Comparison of ENCODE assay signal across 8 mouse cellular contexts in the genomic region with DNA sequence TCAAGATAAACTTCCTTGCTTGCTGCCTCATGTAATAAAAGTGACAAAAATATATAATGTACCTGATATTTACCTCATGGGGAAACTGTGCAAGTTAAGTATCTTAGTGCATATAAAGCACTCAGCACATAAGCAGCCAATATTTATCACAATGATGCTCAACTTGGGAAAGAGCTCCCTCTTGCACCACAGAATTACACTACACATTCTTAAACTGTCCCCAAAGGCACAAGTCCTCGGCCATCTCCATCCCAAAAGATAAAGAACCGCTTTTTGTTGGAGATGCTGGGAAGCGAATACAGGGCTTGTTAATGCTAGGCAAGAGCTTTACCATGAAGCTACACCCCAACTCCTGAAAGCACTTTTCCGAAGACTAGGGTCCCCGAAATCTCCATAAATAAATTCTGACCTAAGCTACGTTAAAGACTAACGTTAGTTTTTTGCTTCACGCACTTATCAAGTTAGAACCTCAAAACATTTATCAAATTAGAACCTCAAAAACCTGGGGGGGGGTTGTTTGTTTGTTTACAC. TPM values are rescaled to one million over a fixed set of nuclear protein-coding genes. Genes with fewer than 3 reads are reported as not detected.
DNase-seq lines count a peak whose midpoint lies in the region; ATAC-seq and TF ChIP-seq lines count a peak whose summit lies in the region.

No protein-coding gene starts in this region.

- no peak for TF ChIP-seq EP300 in stomach, postnatal 0 days (optimal IDR thresholded peaks at IDR 0.05)

- WGBS in heart, embryonic 13.5 days: 1% methylated on average over 8 of the region's 8 CpGs
- under 1% methylated on average over 8 of the region's 8 CpGs for WGBS in liver, embryonic 15.5 days (ENCODE audit: insufficient replicate concordance)
- 2% methylated on average over 8 of the region's 8 CpGs for WGBS in stomach, postnatal 0 days

- peak overlapping the region; percentile 99 for H3K9ac ChIP-seq in heart, embryonic 13.5 days
- H3K9ac ChIP-seq in liver, embryonic 15.5 days: peak overlapping the region; percentile 67
- peak overlapping the region; percentile 99 for H3K9ac ChIP-seq in stomach, postnatal 0 days (ENCODE audit: low read length)

- peak overlapping the region; percentile 98 for H3K27ac ChIP-seq in heart, embryonic 13.5 days (replicated peaks)
- peak overlapping the region; percentile 95 for H3K27ac ChIP-seq in liver, embryonic 15.5 days (replicated peaks)
- peak overlapping the region; percentile 98 for H3K27ac ChIP-seq in stomach, postnatal 0 days (replicated peaks)

- no peaks in the 10 kb centered on the region for H3K27me3 ChIP-seq in megakaryocyte, embryonic 14.5 days (replicated peaks)
- no peaks in the 10 kb centered on the region for H3K27me3 ChIP-seq in heart, embryonic 13.5 days (replicated peaks)
- no peaks in the 10 kb centered on the region for H3K27me3 ChIP-seq in liver, embryonic 15.5 days
- no peaks in the 10 kb centered on the region for H3K27me3 ChIP-seq in stomach, postnatal 0 days (ENCODE audit: control insufficient read depth, insufficient read depth, low read length)

- DNase-seq in brain, embryonic 14.5 days (ENCODE audit: low read depth): peak; percentile 62
- no peak for DNase-seq in stomach, postnatal 0 days (ENCODE audit: low spot score)
- no peak for DNase-seq in adrenal gland, postnatal 10 days

- peaks cover 49% of the 10 kb centered on the region for H3K4me1 ChIP-seq in megakaryocyte, embryonic 14.5 days
- H3K4me1 ChIP-seq in heart, embryonic 13.5 days: peaks cover 51% of the 10 kb centered on the region
- H3K4me1 ChIP-seq in liver, embryonic 15.5 days (replicated peaks): peaks cover 39% of the 10 kb centered on the region
- H3K4me1 ChIP-seq in stomach, postnatal 0 days (replicated peaks; ENCODE audit: control insufficient read depth, insufficient read depth): peaks cover 9% of the 10 kb centered on the region; the same call in 1 of the 2 replicates

- no peak for TF ChIP-seq POLR2A in brain, embryonic 14.5 days (IDR thresholded peaks at IDR 0.05; ENCODE audit: borderline replicate concordance, extremely low read depth, insufficient read depth, insufficient read length, poor library complexity, severe bottlenecking)

- H3K9me3 ChIP-seq in megakaryocyte, embryonic 14.5 days: no peaks in the 10 kb centered on the region
- no peaks in the 10 kb centered on the region for H3K9me3 ChIP-seq in heart, embryonic 13.5 days
- no peaks in the 10 kb centered on the region for H3K9me3 ChIP-seq in liver, embryonic 15.5 days (replicated peaks)
- H3K9me3 ChIP-seq in stomach, postnatal 0 days (ENCODE audit: control insufficient read depth, low read length): no peaks in the 10 kb centered on the region

- ATAC-seq in megakaryocyte, adult 5-6 weeks (ENCODE audit: poor library complexity, severe bottlenecking): no peak
- ATAC-seq in heart, embryonic 13.5 days (ENCODE audit: extremely low read depth, insufficient number of reproducible peaks, low FRiP score, low TSS enrichment): no peak
- ATAC-seq in liver, embryonic 15.5 days (ENCODE audit: insufficient read depth): no peak
- no peak for ATAC-seq in stomach, postnatal 0 days (ENCODE audit: low FRiP score, low TSS enrichment)
- ATAC-seq in inflammation-experienced regulatory T-cells, adult 6 months: no peak

- H3K4me3 ChIP-seq in megakaryocyte, embryonic 14.5 days (replicated peaks): peak overlapping the region; percentile 95
- peak overlapping the region; percentile 93 for H3K4me3 ChIP-seq in heart, embryonic 13.5 days
- H3K4me3 ChIP-seq in liver, embryonic 15.5 days (replicated peaks): peak overlapping the region; percentile 82
- H3K4me3 ChIP-seq in stomach, postnatal 0 days (ENCODE audit: low read depth, low read length): peak overlapping the region; percentile 99

- H3K4me2 ChIP-seq in heart, embryonic 13.5 days: peak overlapping the region; percentile 78
- peak overlapping the region; percentile 85 for H3K4me2 ChIP-seq in liver, embryonic 15.5 days
- peak overlapping the region; percentile 81 for H3K4me2 ChIP-seq in stomach, postnatal 0 days (replicated peaks; ENCODE audit: low read depth)

- peaks cover 29% of the 10 kb centered on the region for H3K36me3 ChIP-seq in megakaryocyte, embryonic 14.5 days (replicated peaks; ENCODE audit: low read length)
- H3K36me3 ChIP-seq in heart, embryonic 13.5 days: peaks cover 23% of the 10 kb centered on the region
- peaks cover 20% of the 10 kb centered on the region for H3K36me3 ChIP-seq in liver, embryonic 15.5 days (replicated peaks)
- peaks cover 3% of the 10 kb centered on the region; the same call in 1 of the 2 replicates for H3K36me3 ChIP-seq in stomach, postnatal 0 days (ENCODE audit: control insufficient read depth, insufficient read depth, low read length)

- no peak for TF ChIP-seq CTCF in brain, embryonic 14.5 days (IDR thresholded peaks at IDR 0.05; ENCODE audit: borderline replicate concordance, extremely low read depth, insufficient read depth, insufficient read length)
- peak; percentile 72 for TF ChIP-seq CTCF in stomach, postnatal 0 days (IDR thresholded peaks at IDR 0.05; ENCODE audit: low read depth)

RNA-seq across cellular contexts. Expression of a gene that starts 0.7 kb away (rescaled TPM):
- 24.7 and 73.9 TPM in 2 replicates for polyA plus RNA-seq in megakaryocyte, embryonic 14.5 days (2012; ENCODE audit: insufficient read depth, low replicate concordance)
- total RNA-seq in megakaryocyte, adult 5-6 weeks (2015): 465 and 482 TPM in 2 replicates
- total RNA-seq in megakaryocyte, adult 5-6 weeks (2017): 334 and 347 TPM in 2 replicates
- polyA plus RNA-seq in brain, embryonic 14.5 days (2012; rRNA removed): 362 and 404 TPM in 2 replicates
- polyA plus RNA-seq in heart, embryonic 13.5 days (2015; fragmentation: Nextera tagmentation; extraction: Ambion mirVana): 925 and 1,094 TPM in 2 replicates
- 303 and 305 TPM in 2 replicates for polyA plus RNA-seq in liver, embryonic 15.5 days (2015; fragmentation: Nextera tagmentation; extraction: Ambion mirVana)
- 571 and 591 TPM in 2 replicates for polyA plus RNA-seq in stomach, postnatal 0 days (2015; fragmentation: Nextera tagmentation; extraction: Ambion mirVana)
- total RNA-seq in adrenal gland, postnatal 10 days (2021): 1,000 to 10,000 TPM; 1,050 to 1,199 TPM
- polyA plus RNA-seq in inflammation-experienced regulatory T-cells, adult 6 months (2017; shearing (Covaris generic)): 100 to 1,000 TPM; 803 to 910 (median 862) TPM

RNA-seq across cellular contexts. Expression of a gene that starts 0.9 kb away (rescaled TPM):
- 13.4 and 17.7 TPM in 2 replicates for polyA plus RNA-seq in megakaryocyte, embryonic 14.5 days (2012; ENCODE audit: insufficient read depth, low replicate concordance)
- 14.3 and 15.1 TPM in 2 replicates for total RNA-seq in megakaryocyte, adult 5-6 weeks (2015)
- 9.9 and 16.3 TPM in 2 replicates for total RNA-seq in megakaryocyte, adult 5-6 weeks (2017)
- polyA plus RNA-seq in brain, embryonic 14.5 days (2012; rRNA removed): 59.2 and 59.6 TPM in 2 replicates
- 49.5 and 52.2 TPM in 2 replicates for polyA plus RNA-seq in heart, embryonic 13.5 days (2015; fragmentation: Nextera tagmentation; extraction: Ambion mirVana)
- polyA plus RNA-seq in liver, embryonic 15.5 days (2015; fragmentation: Nextera tagmentation; extraction: Ambion mirVana): 25.5 and 27.6 TPM in 2 replicates
- polyA plus RNA-seq in stomach, postnatal 0 days (2015; fragmentation: Nextera tagmentation; extraction: Ambion mirVana): 37.4 and 41.1 TPM in 2 replicates
- 10 to 100 TPM; 54.5 to 60.0 TPM for total RNA-seq in adrenal gland, postnatal 10 days (2021)
- polyA plus RNA-seq in inflammation-experienced regulatory T-cells, adult 6 months (2017; shearing (Covaris generic)): 10 to 100 TPM; 16.5 to 19.0 (median 18.0) TPM

RNA-seq across cellular contexts. Expression of a gene that starts 20.5 kb away (rescaled TPM):
- 0.27 TPM in 1 of 2 replicates, not detected in the other for polyA plus RNA-seq in megakaryocyte, embryonic 14.5 days (2012; ENCODE audit: insufficient read depth, low replicate concordance)
- total RNA-seq in megakaryocyte, adult 5-6 weeks (2015): 9.6 and 10.4 TPM in 2 replicates
- 7.9 and 14.0 TPM in 2 replicates for total RNA-seq in megakaryocyte, adult 5-6 weeks (2017)
- 8.1 and 8.2 TPM in 2 replicates for polyA plus RNA-seq in brain, embryonic 14.5 days (2012; rRNA removed)
- polyA plus RNA-seq in heart, embryonic 13.5 days (2015; fragmentation: Nextera tagmentation; extraction: Ambion mirVana): 24.9 and 25.3 TPM in 2 replicates
- polyA plus RNA-seq in liver, embryonic 15.5 days (2015; fragmentation: Nextera tagmentation; extraction: Ambion mirVana): 9.0 and 9.8 TPM in 2 replicates
- 11.4 and 11.9 TPM in 2 replicates for polyA plus RNA-seq in stomach, postnatal 0 days (2015; fragmentation: Nextera tagmentation; extraction: Ambion mirVana)
- 10 to 100 TPM; 24.1 to 28.4 TPM for total RNA-seq in adrenal gland, postnatal 10 days (2021)
- 10 to 100 TPM; 21.2 to 33.3 (median 29.9) TPM for polyA plus RNA-seq in inflammation-experienced regulatory T-cells, adult 6 months (2017; shearing (Covaris generic))

RNA-seq across cellular contexts. Expression of a gene that starts 49.3 kb away (rescaled TPM):
- polyA plus RNA-seq in megakaryocyte, embryonic 14.5 days (2012; ENCODE audit: insufficient read depth, low replicate concordance): 0.75 TPM in 1 of 2 replicates, not detected in the other
- total RNA-seq in megakaryocyte, adult 5-6 weeks (2015): 16.6 and 18.7 TPM in 2 replicates
- 15.4 and 19.1 TPM in 2 replicates for total RNA-seq in megakaryocyte, adult 5-6 weeks (2017)
- 8.1 and 13.1 TPM in 2 replicates for polyA plus RNA-seq in brain, embryonic 14.5 days (2012; rRNA removed)
- polyA plus RNA-seq in heart, embryonic 13.5 days (2015; fragmentation: Nextera tagmentation; extraction: Ambion mirVana): 20.9 and 21.5 TPM in 2 replicates
- polyA plus RNA-seq in liver, embryonic 15.5 days (2015; fragmentation: Nextera tagmentation; extraction: Ambion mirVana): 26.0 and 26.8 TPM in 2 replicates
- polyA plus RNA-seq in stomach, postnatal 0 days (2015; fragmentation: Nextera tagmentation; extraction: Ambion mirVana): 5.1 and 5.3 TPM in 2 replicates
- total RNA-seq in adrenal gland, postnatal 10 days (2021): 1 to 10 TPM; 4.3 to 6.5 TPM
- polyA plus RNA-seq in inflammation-experienced regulatory T-cells, adult 6 months (2017; shearing (Covaris generic)): 10 to 100 TPM in 1 of 3 experiments, 1 to 10 TPM in 2; 4.6 to 23.5 (median 5.7) TPM

RNA-seq across cellular contexts. Expression of a gene that starts 49.4 kb away (rescaled TPM):
- 1.0 and 6.1 TPM in 2 replicates for polyA plus RNA-seq in megakaryocyte, embryonic 14.5 days (2012; ENCODE audit: insufficient read depth, low replicate concordance)
- 3.3 and 6.7 TPM in 2 replicates for total RNA-seq in megakaryocyte, adult 5-6 weeks (2015)
- total RNA-seq in megakaryocyte, adult 5-6 weeks (2017): 7.3 and 9.3 TPM in 2 replicates
- polyA plus RNA-seq in brain, embryonic 14.5 days (2012; rRNA removed): 73.2 and 79.8 TPM in 2 replicates
- polyA plus RNA-seq in heart, embryonic 13.5 days (2015; fragmentation: Nextera tagmentation; extraction: Ambion mirVana): 56.9 and 61.5 TPM in 2 replicates
- 11.5 and 12.4 TPM in 2 replicates for polyA plus RNA-seq in liver, embryonic 15.5 days (2015; fragmentation: Nextera tagmentation; extraction: Ambion mirVana)
- polyA plus RNA-seq in stomach, postnatal 0 days (2015; fragmentation: Nextera tagmentation; extraction: Ambion mirVana): 26.6 and 29.6 TPM in 2 replicates
- total RNA-seq in adrenal gland, postnatal 10 days (2021): 10 to 100 TPM; 66.1 to 73.4 TPM
- polyA plus RNA-seq in inflammation-experienced regulatory T-cells, adult 6 months (2017; shearing (Covaris generic)): 10 to 100 TPM in 1 of 3 experiments, 1 to 10 TPM in 2; 7.5 to 11.5 (median 7.7) TPM
